Mouse (Mus musculus) spleen, adult 2 months (tissue): Measurements from ENCODE around the gene Tnfrsf23.

Source experiments
- CTCF ChIP-seq: fragments of 200-500 bp; IDR thresholded peaks from 2 replicates; pipeline ENCODE4 v1.5.1; 2011; ENCODE audit warnings: mild to moderate bottlenecking, inconsistent platforms; ENCODE audit not compliant: insufficient read depth, insufficient read length, insufficient replicate concordance; ENCODE audit errors: extremely low read depth
- POLR2A ChIP-seq: fragments of 200-500 bp; IDR thresholded peaks from 2 replicates; pipeline ENCODE4 v1.6.1; 2011; ENCODE audit warnings: low read depth, low read length, inconsistent platforms

DNA sequence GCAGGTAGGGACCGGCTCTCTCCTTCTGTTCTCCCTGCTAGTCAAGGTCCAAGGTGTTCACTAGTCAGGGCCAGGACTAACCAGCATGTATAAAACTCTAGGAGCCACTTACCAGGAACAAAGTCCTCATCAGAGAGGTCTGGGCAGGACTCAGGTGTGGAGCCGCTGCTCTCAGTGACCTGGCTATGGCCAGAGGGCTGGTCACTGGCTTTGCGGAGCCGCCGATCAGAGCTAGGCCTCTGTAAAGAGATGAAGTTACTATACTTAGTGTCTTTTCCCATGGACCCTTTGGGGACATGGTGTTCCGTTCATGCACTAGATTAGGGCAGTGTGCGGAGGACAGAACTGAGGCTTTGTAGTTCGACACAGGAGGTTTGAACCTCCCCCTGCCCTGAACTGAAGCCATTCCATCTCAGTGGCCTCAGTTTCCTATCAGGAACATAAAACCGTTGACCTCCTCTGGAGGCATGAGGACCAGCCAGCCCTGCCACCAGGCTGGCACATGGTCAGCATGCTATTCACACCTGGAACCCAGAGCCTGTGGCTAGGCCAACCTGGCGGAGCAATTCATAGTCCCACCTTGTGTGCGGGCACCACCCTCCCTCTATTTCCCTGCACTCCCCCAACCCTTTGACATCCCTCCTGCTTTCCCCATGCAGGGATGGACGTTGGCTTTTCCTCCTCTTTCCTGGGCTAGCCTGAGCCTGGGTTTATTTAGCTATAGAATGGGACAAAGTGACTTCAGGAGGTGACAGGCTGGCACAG, 7.3 kb upstream of the Tnfrsf23 start:
- TF ChIP-seq CTCF (no peak), POLR2A (no peak)
